Mouse (Mus musculus) intestine, embryonic 16.5 days (tissue): ENCODE results near the gene Olfr455. TPM values are rescaled to one million over a fixed set of nuclear protein-coding genes. Genes with fewer than 3 reads are reported as not detected.

ENCODE experiments used
- ATAC-seq: fragments of 200-750 bp; cut with Nextera tagmentation; 2 replicates; pipeline ENCODE4 v1.8.0; 2017; ENCODE audit warnings: moderate TSS enrichment, moderate library complexity
- H3K27ac ChIP-seq: fragments of 300-500 bp; sonication (generic); 2 replicates; pipeline ENCODE4 v1.5.1; 2014; ENCODE audit warnings: mild to moderate bottlenecking, low read length
- H3K27me3 ChIP-seq: fragments of 300-500 bp; sonication (generic); replicated peaks from 2 replicates; pipeline ENCODE4 v1.6.1; 2014; ENCODE audit warnings: low read length, control low read depth, mixed read lengths; ENCODE audit not compliant: control insufficient read depth, insufficient read depth
- H3K36me3 ChIP-seq: fragments of 300-500 bp; sonication (generic); 2 replicates; pipeline ENCODE4 v1.6.1; 2014; ENCODE audit warnings: low read length, control low read depth; ENCODE audit not compliant: control insufficient read depth, insufficient read depth
- H3K4me1 ChIP-seq: fragments of 300-500 bp; sonication (generic); 2 replicates; pipeline ENCODE4 v1.6.1; 2014; ENCODE audit warnings: low read length, control low read depth, mixed read lengths; ENCODE audit not compliant: control insufficient read depth, insufficient read depth
- H3K4me2 ChIP-seq: fragments of 300-500 bp; sonication (generic); 2 replicates; pipeline ENCODE4 v1.6.1; 2014; ENCODE audit warnings: low read depth, low read length, control low read depth
- H3K4me3 ChIP-seq: fragments of 300-500 bp; sonication (generic); 2 replicates; pipeline ENCODE4 v1.5.1; 2014; ENCODE audit warnings: mild to moderate bottlenecking, low read length
- H3K9ac ChIP-seq: fragments of 300-500 bp; sonication (generic); 2 replicates; pipeline ENCODE4 v1.6.1; 2014; ENCODE audit warnings: low read depth, low read length
- H3K9me3 ChIP-seq: fragments of 300-500 bp; sonication (generic); 2 replicates; pipeline ENCODE4 v1.6.1; 2016; ENCODE audit warnings: low read length, control low read depth; ENCODE audit not compliant: control insufficient read depth
- WGBS: fragments of 180-500 bp; shearing (Covaris S2); extraction: QIAGEN DNeasy Blood & Tissue Kit; methylation state at CpG from one replicate; pipeline ENCODE4 v1.1.7; 2014; 5-methylcytosine and 5-hydroxymethylcytosine counted together
- polyA plus RNA-seq: library from polyadenylated mRNA; unstranded; fragments of >200 nt; fragmentation: Nextera tagmentation; extraction: Ambion mirVana; gene quantifications from 2 replicates; pipeline ENCODE4 v1.2.1, GENCODE M21; 2015

The Olfr455 gene
- polyA plus RNA-seq = not detected in 2 replicates

DNA sequence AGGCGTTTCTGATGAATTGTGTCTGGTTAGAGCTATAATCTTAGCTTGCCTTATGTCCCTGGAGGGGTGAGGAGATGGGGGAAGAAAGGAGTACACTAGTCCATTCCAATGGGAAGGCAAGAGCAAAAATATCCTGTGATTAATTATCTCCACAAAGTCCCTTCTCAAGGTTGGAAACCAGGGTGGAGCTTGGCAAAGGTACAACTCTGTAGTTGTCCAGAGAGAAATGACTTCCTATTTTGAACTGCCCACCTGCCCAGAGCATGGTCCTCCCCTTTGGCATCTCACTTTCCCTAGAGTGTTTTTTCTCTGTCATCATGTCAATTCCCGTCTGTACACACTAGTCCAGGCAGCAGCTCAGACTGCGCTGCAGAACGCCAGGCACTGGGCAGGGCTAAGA lies at the start of gene Olfr455:
Gene Olfr455 (minus strand): TSS at position 127 of the 400 bp plus-strand sequence.
- no peaks in the 10 kb centered on the region for H3K36me3 ChIP-seq

DNA sequence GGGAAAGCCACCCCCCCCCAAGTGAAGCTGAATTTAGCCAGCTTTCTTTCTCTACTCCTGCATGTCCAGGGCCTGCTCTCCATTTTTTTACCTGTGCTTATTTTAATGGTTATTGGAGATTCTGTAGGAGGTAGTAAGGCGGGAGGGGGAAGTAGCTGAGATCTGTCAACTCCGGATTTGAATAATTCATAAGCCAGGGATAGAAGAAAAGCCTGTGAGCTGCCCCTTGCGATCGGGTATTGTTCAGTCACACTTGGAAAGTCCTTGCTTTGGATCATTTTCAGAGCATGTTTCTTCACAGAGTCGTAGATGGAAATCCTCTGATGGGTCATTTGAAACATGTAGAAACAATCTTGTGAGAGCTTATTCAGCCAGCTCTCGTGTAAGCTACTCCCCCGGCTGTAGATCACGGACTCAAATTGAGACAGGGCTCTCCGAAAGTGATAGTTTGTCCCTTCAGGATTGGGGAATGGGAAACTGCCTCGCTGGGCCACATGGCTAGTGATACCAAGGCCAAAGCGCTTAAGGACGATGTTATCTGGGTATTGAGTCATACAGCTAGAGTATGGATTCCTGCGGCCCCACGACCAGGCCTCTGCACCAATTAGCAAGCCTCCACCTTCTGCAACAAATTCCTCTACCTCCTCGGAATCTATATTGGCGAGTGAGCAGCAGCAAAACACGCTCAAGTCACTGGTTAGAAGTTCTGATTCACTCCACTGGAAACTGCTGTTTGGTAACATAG lies 45.9 kb upstream of the Olfr455 start:
- WGBS = 76% methylated on average over 17 of the region's 17 CpGs
- Histone ChIP-seq H3K36me3 (no peaks in the 10 kb centered on the region), H3K9me3 (no peaks in the 10 kb centered on the region), H3K27me3 (no peaks in the 10 kb centered on the region; the same call in 1 of the 2 replicates), H3K4me3 (no peak overlapping the region), H3K27ac (no peak overlapping the region), H3K4me1 (no peaks in the 10 kb centered on the region), H3K4me2 (no peak overlapping the region), H3K9ac (no peak overlapping the region)
- no peak for ATAC-seq

More for the DNA sequence above, at the start of gene Olfr455:
- Histone ChIP-seq H3K4me3 (no peak within 1 kb of the TSS), H3K4me1 (no peaks in the 10 kb centered on the region), H3K4me2 (no peak within 1 kb of the TSS), H3K9ac (no peak within 1 kb of the TSS), H3K27ac (no peak within 1 kb of the TSS), H3K9me3 (no peaks in the 10 kb centered on the region), H3K27me3 (no peaks in the 10 kb centered on the region)
- WGBS = 86% methylated on average over 4 of the region's 4 CpGs
- no peak for ATAC-seq

DNA sequence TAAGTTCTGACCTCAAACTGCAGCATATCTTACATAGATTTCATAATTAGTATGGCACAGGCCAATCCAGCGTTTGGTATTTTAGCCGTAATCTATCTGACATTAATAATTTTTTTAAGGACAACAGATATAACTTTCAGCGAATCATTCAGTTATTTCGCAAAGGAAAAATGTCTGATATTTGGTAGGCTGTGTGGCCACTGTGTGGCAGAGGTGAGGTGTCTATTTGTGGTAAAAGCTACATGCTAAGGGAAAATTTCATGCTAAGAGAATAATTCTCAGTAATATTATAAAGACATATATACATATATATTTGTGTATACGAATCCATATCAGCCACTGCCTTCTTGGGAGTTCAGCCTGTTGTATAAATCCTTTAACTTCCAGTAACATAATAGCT lies 39.2 kb upstream of the Olfr455 start:
- H3K4me2 ChIP-seq = no peak overlapping the region
- H3K27me3 ChIP-seq = no peaks in the 10 kb centered on the region
- H3K36me3 ChIP-seq = no peaks in the 10 kb centered on the region
- no peaks in the 10 kb centered on the region for H3K9me3 ChIP-seq
- H3K9ac ChIP-seq = no peak overlapping the region
- H3K27ac ChIP-seq = no peak overlapping the region
- no peaks in the 10 kb centered on the region for H3K4me1 ChIP-seq
- WGBS = 78% methylated on average over 5 of the region's 5 CpGs
- no peak for ATAC-seq
- no peak overlapping the region for H3K4me3 ChIP-seq

DNA sequence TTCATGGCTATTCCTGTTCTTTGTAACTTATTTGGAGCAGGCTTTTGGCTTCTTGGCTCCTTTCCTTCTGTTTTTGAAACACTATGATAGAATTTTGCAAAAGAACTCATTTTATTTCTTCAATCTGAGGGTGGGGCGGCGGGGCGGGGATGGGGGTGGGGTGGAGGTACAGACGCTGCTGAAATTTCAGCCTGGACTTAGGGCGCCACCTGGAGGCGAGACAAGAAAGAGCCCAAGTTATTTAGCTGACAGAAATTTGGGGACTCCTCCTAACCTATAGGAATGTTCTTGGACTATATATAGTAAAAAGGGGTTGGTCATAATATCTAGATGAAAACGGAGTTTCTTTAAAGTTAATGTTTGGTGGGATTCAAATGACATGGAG lies 36.1 kb upstream of the Olfr455 start:
- Histone ChIP-seq H3K4me2 (0 out of 2 replicates have a peak overlapping the region, but pooled peaks have one; percentile 26), H3K4me3 (no peak overlapping the region), H3K9ac (no peak overlapping the region), H3K27me3 (no peaks in the 10 kb centered on the region), H3K4me1 (no peaks in the 10 kb centered on the region), H3K9me3 (no peaks in the 10 kb centered on the region), H3K27ac (no peak overlapping the region), H3K36me3 (no peaks in the 10 kb centered on the region)
- WGBS = 2% methylated on average over 7 of the region's 7 CpGs
- ATAC-seq = 0 out of 2 replicates have a peak, but pooled peaks have one; percentile 21

DNA sequence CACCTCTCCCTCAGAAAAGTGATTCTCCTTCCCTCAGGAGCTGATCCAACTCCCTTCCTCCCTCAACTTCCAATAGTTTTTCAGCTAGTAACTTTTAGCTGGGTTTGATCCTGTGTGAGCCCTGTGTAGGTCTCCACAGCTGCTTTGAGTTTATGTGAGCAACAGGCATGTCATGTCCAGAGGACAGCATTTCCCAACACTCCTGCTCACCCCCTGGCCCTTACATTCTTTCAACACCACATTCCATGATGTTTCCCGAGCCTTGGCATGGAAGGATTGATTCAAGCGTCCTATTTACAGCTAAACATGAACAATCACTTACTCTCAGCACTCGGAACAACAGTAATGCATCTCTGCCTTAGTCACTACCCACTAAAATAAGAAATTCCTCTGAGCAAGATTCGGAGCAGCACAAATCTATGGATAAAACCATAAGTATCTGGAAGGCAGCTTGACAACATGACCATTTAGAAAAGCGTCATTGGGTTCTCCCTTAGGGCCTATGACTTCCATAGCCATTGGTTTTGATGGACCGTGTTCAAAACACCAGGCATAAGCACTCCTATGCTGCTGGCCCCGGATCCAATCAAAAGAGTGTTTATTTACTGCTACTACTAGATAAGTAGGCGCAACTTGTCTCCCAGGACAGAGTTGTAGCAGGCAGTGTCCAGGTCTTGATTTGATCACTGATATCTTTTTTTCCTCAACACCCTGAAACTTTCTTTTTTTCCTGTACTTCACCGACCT lies 35.5 kb upstream of the Olfr455 start:
- Histone ChIP-seq H3K9me3 (no peaks in the 10 kb centered on the region), H3K4me1 (no peaks in the 10 kb centered on the region), H3K36me3 (no peaks in the 10 kb centered on the region), H3K27me3 (no peaks in the 10 kb centered on the region), H3K4me2 (0 out of 2 replicates have a peak overlapping the region, but pooled peaks have one; percentile 26), H3K27ac (no peak overlapping the region), H3K4me3 (no peak overlapping the region), H3K9ac (no peak overlapping the region)
- WGBS = 53% methylated on average over 9 of the region's 9 CpGs
- no peak for ATAC-seq

DNA sequence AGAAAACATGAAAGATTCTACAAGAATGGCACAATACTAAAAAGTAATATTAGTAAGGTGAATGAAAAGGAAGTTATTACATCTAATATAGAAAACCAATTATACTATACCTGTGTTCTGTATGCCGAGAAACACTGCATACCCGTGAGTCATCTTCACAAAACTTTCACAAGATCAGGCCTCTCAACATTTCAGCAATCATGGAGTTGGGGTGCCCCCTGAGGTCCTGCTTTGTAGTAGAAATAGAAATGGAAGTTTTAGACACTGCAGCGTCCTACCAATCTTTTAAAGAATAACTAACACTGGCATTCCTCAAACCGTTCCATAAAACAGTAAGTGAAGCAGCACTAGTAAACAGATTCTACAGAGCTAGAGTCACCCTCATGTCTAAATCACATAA lies 31.3 kb upstream of the Olfr455 start:
- H3K27me3 ChIP-seq = no peaks in the 10 kb centered on the region
- no peak overlapping the region for H3K27ac ChIP-seq
- no peak overlapping the region for H3K4me2 ChIP-seq
- no peak for ATAC-seq
- no peak overlapping the region for H3K4me3 ChIP-seq
- no peaks in the 10 kb centered on the region for H3K36me3 ChIP-seq
- H3K9me3 ChIP-seq = no peaks in the 10 kb centered on the region
- H3K9ac ChIP-seq = no peak overlapping the region
- 64% methylated on average over 4 of the region's 4 CpGs for WGBS
- H3K4me1 ChIP-seq = no peaks in the 10 kb centered on the region

DNA sequence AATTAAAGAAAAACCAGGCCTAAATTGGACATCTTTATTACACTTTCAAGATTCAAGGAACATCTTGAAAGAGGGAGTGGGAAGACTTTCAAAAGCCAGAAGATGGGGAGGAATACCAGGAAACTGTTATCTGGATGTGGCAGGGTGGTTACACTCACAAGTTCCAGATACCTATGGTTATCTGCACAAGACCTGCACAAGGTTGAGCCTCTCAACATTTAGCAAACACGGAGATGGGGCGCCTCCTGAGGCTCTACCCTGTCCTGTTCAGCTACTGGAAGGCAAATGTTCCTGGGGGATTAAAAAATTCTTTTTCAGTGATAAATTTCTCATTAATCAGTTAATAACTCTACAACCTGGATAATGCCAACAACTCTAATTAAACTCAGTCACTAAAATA lies 30.0 kb upstream of the Olfr455 start:
- 93% methylated on average over 2 of the region's 2 CpGs for WGBS

DNA sequence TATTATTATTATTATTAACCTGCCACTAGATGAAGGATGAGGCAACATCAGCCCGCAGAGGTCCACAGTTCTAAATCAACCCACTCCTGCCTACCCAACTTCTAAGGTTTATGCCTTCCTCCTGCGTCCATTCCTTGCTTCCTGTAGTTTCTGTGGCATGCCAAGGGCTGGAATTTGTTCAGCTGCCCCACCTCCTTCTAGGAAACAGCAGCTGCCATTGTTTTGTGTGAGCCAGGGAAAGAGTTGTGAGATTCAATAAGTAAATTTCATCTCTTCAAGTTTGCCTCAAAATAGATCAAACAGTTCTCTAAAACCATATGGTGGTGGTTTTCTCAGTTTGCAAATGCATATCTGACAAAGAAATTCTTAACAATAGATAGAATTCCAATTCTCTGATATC lies 20.8 kb upstream of the Olfr455 start:
- Histone ChIP-seq H3K27me3 (no peaks in the 10 kb centered on the region), H3K9ac (no peak overlapping the region), H3K4me2 (no peak overlapping the region), H3K4me3 (no peak overlapping the region), H3K27ac (no peak overlapping the region), H3K4me1 (no peaks in the 10 kb centered on the region), H3K36me3 (no peaks in the 10 kb centered on the region), H3K9me3 (no peaks in the 10 kb centered on the region)
- 67% methylated on average over 2 of the region's 2 CpGs for WGBS
- no peak for ATAC-seq

More for the DNA sequence above, 30.0 kb upstream of the Olfr455 start:
- Histone ChIP-seq H3K4me1 (no peaks in the 10 kb centered on the region), H3K4me3 (no peak overlapping the region), H3K27ac (no peak overlapping the region), H3K27me3 (no peaks in the 10 kb centered on the region), H3K4me2 (no peak overlapping the region), H3K9me3 (no peaks in the 10 kb centered on the region), H3K36me3 (no peaks in the 10 kb centered on the region), H3K9ac (no peak overlapping the region)
- no peak for ATAC-seq

DNA sequence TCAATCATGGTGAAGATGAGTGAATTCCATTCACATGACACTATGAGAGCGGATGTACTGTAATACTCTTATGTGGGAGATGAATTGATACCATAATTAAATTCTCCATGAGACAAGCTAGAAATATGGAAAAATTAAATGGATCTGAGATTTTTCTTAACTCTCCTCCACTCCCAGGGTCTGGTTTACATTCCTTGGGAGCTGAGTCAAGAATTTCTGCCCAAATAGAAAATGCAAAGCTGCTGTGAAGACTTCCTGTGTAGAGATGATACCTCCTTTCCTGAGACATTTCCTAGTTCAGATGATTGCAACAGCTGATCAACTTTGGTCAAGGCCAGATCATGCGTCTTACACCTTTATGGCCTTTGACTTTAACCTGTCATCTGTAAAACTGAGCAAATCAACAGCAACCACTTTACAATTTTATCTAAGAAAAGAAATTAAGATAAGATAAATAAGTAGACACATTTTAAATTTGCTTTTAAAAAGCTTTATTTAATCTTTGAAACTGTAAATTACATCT lies 18.8 kb upstream of the Olfr455 start:
- no peaks in the 10 kb centered on the region for H3K4me1 ChIP-seq
- WGBS = 62% methylated on average over 2 of the region's 2 CpGs
- ATAC-seq = peak; percentile 78
- H3K27me3 ChIP-seq = no peaks in the 10 kb centered on the region
- H3K4me3 ChIP-seq = no peak overlapping the region
- no peak overlapping the region for H3K9ac ChIP-seq
- no peaks in the 10 kb centered on the region for H3K9me3 ChIP-seq
- H3K36me3 ChIP-seq = no peaks in the 10 kb centered on the region
- H3K4me2 ChIP-seq = no peak overlapping the region
- H3K27ac ChIP-seq = no peak overlapping the region
